Mouse (Mus musculus): ENCODE data around the gene Ptprn. TPM values are rescaled to one million over a fixed set of nuclear protein-coding genes. Genes with fewer than 3 reads are reported as not detected.
A peak's percentile ranks its signal among the peaks of the same experiment; 100 is the strongest.

Gene Ptprn
- polyA plus RNA-seq, 1 experiment from 2014 or later: 11.1 TPM

- Histone ChIP-seq H3K4me1 (replicated peaks) (peaks cover 46% of the 10 kb centered on the region), H3K36me3 (peaks cover 23% of the 10 kb centered on the region), H3K4me2 (replicated peaks) (peak overlapping the region; percentile 99), H3K9me3 (no peaks in the 10 kb centered on the region), H3K27ac (no peak overlapping the region), H3K27me3 (peaks cover 3% of the 10 kb centered on the region; the same call in 1 of the 2 replicates), H3K9ac (replicated peaks) (peak overlapping the region; percentile 55), H3K4me3 (replicated peaks) (peak overlapping the region; percentile 27)
- no peak for ATAC-seq
- WGBS: 14% methylated on average over 34 of the region's 34 CpGs
These were observed 55.2 kb downstream of the Ptprn start for GRCm38 (mm10) chr1:75208967-75209678.

GRCm38 (mm10) chr1:75201236-75201635 is 63.1 kb downstream of the Ptprn start:
- WGBS: 97% methylated on average over 1 of the region's 1 CpGs
- H3K27ac ChIP-seq: no peak overlapping the region
- H3K36me3 ChIP-seq: peaks cover 42% of the 10 kb centered on the region
- ATAC-seq: no peak
- H3K9ac ChIP-seq (replicated peaks): no peak overlapping the region
- no peak overlapping the region for H3K4me3 ChIP-seq (replicated peaks)
- no peaks in the 10 kb centered on the region for H3K27me3 ChIP-seq
- no peaks in the 10 kb centered on the region for H3K9me3 ChIP-seq
- H3K4me1 ChIP-seq (replicated peaks): no peaks in the 10 kb centered on the region
- no peak overlapping the region for H3K4me2 ChIP-seq (replicated peaks)

Small RNA genes within 50 kb of the gene (microRNA-seq; reads per million reads assigned to microRNA genes)
- gene Gm27943: not detected

Other genes starting within 250 kb of the Ptprn start
- 8.6 and 8.7 TPM in 2 replicates for gene Nhej1, start 139.3 kb downstream of the Ptprn start, polyA plus RNA-seq (2015; fragmentation: Nextera tagmentation; extraction: Ambion mirVana)
- not detected in 2 replicates for gene Slc23a3, start 130.6 kb downstream of the Ptprn start, polyA plus RNA-seq (2015; fragmentation: Nextera tagmentation; extraction: Ambion mirVana)
- 66.7 and 68.5 TPM in 2 replicates for gene Cnppd1, start 121.8 kb downstream of the Ptprn start, polyA plus RNA-seq (2015; fragmentation: Nextera tagmentation; extraction: Ambion mirVana)
- 99.4 and 109 TPM in 2 replicates for gene Retreg2, start 121.7 kb downstream of the Ptprn start, polyA plus RNA-seq (2015; fragmentation: Nextera tagmentation; extraction: Ambion mirVana)
- gene Zfand2b, start 95.9 kb downstream of the Ptprn start, polyA plus RNA-seq (2015; fragmentation: Nextera tagmentation; extraction: Ambion mirVana): 37.8 and 39.2 TPM in 2 replicates
- 37.8 and 38.3 TPM in 2 replicates for gene Abcb6, start 84.1 kb downstream of the Ptprn start, polyA plus RNA-seq (2015; fragmentation: Nextera tagmentation; extraction: Ambion mirVana)
- 23.9 and 27.5 TPM in 2 replicates for gene Ankzf1, start 72.4 kb downstream of the Ptprn start, polyA plus RNA-seq (2015; fragmentation: Nextera tagmentation; extraction: Ambion mirVana)
- 39.8 and 43.1 TPM in 2 replicates for gene Atg9a, start 72.3 kb downstream of the Ptprn start, polyA plus RNA-seq (2015; fragmentation: Nextera tagmentation; extraction: Ambion mirVana)
- gene Glb1l, start 53.7 kb downstream of the Ptprn start, polyA plus RNA-seq (2015; fragmentation: Nextera tagmentation; extraction: Ambion mirVana): 24.3 and 24.9 TPM in 2 replicates
- 137 and 152 TPM in 2 replicates for gene Stk16, start 53.7 kb downstream of the Ptprn start, polyA plus RNA-seq (2015; fragmentation: Nextera tagmentation; extraction: Ambion mirVana)
- 3.9 and 5.3 TPM in 2 replicates for gene Tuba4a, start 44.6 kb downstream of the Ptprn start, polyA plus RNA-seq (2015; fragmentation: Nextera tagmentation; extraction: Ambion mirVana)
- not detected in 2 replicates for gene A630095N17Rik, start 32.4 kb downstream of the Ptprn start, polyA plus RNA-seq (2015; fragmentation: Nextera tagmentation; extraction: Ambion mirVana)
- 47.6 and 56.7 TPM in 2 replicates for gene Dnajb2, start 28.1 kb downstream of the Ptprn start, polyA plus RNA-seq (2015; fragmentation: Nextera tagmentation; extraction: Ambion mirVana)
- gene Resp18, start 13.9 kb upstream of the Ptprn start, polyA plus RNA-seq (2015; fragmentation: Nextera tagmentation; extraction: Ambion mirVana): 97.4 and 99.9 TPM in 2 replicates
- 155 and 161 TPM in 2 replicates for gene Dnpep, start 53.5 kb upstream of the Ptprn start, polyA plus RNA-seq (2015; fragmentation: Nextera tagmentation; extraction: Ambion mirVana)
- gene Des, start 95.8 kb upstream of the Ptprn start, polyA plus RNA-seq (2015; fragmentation: Nextera tagmentation; extraction: Ambion mirVana): 0.84 and 1.1 TPM in 2 replicates
- gene Speg, start 110.8 kb upstream of the Ptprn start, polyA plus RNA-seq (2015; fragmentation: Nextera tagmentation; extraction: Ambion mirVana): 11.2 and 12.8 TPM in 2 replicates
- 78.4 and 88.8 TPM in 2 replicates for gene Gmppa, start 171.4 kb upstream of the Ptprn start, polyA plus RNA-seq (2015; fragmentation: Nextera tagmentation; extraction: Ambion mirVana)
- gene Asic4, start 185.9 kb upstream of the Ptprn start, polyA plus RNA-seq (2015; fragmentation: Nextera tagmentation; extraction: Ambion mirVana): 57.3 and 81.6 TPM in 2 replicates
- gene Chpf, start 214.8 kb upstream of the Ptprn start, polyA plus RNA-seq (2015; fragmentation: Nextera tagmentation; extraction: Ambion mirVana): 25.1 and 28.7 TPM in 2 replicates
- gene Tmem198, start 215.0 kb upstream of the Ptprn start, polyA plus RNA-seq (2015; fragmentation: Nextera tagmentation; extraction: Ambion mirVana): 46.1 and 47.3 TPM in 2 replicates
- 18.6 and 25.7 TPM in 2 replicates for gene Obsl1, start 241.9 kb upstream of the Ptprn start, polyA plus RNA-seq (2015; fragmentation: Nextera tagmentation; extraction: Ambion mirVana)
- 8.5 and 12.5 TPM in 2 replicates for gene Inha, start 242.6 kb upstream of the Ptprn start, polyA plus RNA-seq (2015; fragmentation: Nextera tagmentation; extraction: Ambion mirVana)

Data from midbrain, embryonic 13.5 days (tissue).